Mouse (Mus musculus) urinary bladder, postnatal 14 days (tissue): Measurements from ENCODE around the gene Elp5.
A peak's percentile ranks its signal among the peaks of the same experiment; 100 is the strongest.

Source experiments
- DNase-seq: peaks from one replicate; pipeline ENCODE4 v3.0.0; 2021; ENCODE audit warnings: low spot score

The Elp5 gene

DNA sequence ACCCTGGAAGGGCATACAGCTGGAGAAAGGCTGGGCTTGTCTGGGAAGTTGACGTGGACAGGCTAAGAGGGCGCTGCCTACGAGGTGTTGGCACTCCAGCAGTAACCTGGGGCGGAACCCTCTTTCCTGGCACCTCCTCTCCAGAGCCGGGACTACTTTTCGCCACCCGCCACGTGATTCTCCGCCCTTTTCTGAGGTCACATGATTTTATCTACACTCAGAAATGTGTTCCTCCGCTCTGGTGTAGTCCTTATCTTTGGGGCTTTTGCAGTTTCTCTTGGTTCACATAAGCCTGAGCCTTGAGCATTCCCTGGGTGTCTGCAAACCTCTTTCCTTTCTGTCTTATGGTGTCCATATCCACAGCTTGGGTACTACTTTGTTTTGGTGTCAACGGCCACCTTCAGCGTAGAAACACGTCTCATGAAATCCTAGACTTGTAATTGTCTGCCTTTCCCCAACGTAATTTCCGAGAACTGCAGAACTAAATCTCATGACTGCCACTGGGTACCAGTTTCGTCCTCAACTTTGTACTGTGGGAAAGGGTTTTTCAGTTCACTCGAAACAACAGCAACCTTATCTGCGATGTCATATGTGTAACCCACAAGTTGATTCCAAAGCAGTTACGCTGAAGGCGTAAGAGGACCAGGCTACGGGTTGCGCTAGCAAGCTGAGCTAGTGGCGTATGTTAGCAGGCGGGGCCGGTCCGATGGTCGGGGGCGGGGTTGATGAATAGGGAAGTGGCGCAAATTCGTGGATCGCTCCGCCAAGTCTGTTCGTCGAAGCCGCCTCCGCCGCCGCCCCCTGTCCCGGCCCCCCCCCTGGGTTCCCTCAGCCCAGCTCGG, 8.8 kb upstream of the Elp5 start, which contains the start of gene Gabarap:
Gene Gabarap, plus strand, starts transcription at position 294 of the 842 bp plus-strand sequence.
- peak; percentile 98 for DNase-seq

DNA sequence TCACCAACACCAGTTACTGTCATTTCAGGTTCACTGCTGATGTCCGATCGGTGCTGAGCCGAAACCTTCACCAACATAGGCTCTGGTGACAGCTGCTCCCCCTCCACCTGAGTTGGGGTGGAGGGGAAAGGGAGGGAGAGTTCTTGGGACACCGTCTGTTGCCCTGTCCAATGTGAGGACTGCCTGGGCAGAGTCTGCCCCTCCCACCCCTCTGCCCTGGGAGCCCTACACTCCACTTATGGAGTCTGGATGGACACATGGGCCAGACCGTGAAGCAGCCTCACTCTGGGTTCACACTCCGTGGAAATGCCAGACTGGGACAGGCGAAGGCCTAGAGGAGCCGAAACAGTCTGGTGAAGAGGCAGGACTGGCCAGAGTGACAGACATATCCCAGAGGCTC, 7.6 kb upstream of the Elp5 start:
- no peak for DNase-seq

DNA sequence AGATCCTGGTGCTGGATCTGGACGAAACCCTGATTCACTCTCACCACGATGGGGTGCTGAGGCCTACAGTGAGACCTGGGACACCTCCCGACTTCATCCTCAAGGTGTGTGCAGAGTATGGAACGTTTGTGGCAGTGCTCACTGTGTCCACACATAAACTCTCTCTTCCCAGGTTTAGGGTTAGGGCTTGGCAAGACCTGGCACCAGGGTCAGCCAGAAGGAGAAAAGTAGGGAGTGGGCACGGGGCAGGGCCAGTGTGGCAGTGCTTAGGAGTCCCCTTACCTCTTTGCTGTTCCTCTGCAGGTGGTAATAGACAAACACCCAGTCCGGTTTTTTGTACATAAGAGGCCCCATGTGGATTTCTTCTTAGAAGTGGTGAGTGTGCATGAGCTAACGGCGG, 2.1 kb upstream of the Elp5 start:
- DNase-seq: no peak

DNA sequence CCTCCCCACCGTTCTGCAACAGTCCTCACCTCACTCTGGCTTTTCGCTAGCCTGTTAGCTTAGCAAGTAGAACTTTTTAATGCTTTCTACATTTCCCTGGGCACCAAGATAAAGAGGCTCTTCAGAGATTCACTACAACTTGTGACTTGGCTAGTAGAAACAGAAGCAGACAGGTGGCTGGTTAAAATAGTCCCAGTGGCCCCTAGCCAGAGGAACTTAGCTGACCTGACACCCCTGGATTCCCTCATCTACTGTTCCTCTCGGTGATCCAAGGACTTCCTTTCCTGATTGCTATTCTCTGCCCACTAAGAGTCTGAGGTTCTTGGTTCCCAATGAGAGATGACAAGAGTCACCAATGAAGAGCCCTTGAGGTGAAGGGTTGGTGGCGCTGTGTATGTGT, 1.1 kb upstream of the Elp5 start:
- DNase-seq: no peak

DNA sequence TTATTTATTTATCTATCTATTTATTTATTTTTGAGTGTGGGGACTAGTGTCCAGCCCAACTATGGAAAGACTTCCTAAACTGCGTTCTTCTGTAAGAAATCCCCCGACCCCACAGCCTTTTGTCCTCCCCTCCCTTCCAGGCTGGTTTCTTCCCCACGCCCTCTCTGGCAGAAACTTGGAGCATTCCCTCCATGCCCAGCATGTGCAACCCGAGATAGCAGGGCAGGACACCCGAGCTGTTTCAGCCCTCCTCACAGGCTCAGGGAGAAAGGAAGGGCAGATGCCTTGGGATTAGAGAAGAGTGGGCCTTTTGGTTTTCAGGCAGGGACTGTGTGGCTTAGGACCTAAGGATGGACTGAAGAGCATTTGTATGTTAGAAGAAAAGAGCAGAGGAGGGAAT, 560 bp upstream of the Elp5 start:
- DNase-seq: no peak

DNA sequence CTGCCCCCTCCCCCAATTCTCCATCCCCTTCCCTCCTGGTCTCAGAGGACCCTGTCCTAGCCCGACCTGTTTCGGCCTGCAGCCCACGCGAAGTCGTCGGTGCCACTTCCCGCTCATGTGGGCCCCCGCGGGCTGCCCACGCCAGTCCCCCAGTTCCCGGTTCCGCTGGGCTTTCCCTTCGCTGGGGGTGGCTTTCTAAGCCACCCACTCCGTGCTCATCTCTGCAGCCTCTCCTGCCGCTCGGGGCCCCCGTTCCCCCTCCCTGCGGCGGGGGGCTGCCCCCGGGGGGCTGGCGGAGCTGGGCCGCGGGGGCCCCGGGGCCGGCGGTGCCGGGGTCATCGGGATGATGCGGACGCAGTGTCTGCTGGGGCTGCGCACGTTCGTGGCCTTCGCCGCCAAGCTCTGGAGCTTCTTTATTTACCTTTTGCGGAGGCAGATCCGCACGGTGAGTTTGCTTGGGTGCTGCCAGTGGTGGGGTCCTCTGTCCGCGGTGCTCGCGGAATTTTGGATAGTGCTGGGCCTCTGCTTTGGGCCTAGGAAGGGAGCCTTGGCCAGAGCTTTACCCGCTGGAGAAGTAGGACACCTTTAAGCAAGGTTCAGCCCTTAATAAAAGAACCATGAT, 1.1 kb downstream of the Elp5 start, which contains the start of gene Ctdnep1:
Gene Ctdnep1, plus strand, starts transcription at position 16 of the 622 bp plus-strand sequence.
- no peak for DNase-seq

DNA sequence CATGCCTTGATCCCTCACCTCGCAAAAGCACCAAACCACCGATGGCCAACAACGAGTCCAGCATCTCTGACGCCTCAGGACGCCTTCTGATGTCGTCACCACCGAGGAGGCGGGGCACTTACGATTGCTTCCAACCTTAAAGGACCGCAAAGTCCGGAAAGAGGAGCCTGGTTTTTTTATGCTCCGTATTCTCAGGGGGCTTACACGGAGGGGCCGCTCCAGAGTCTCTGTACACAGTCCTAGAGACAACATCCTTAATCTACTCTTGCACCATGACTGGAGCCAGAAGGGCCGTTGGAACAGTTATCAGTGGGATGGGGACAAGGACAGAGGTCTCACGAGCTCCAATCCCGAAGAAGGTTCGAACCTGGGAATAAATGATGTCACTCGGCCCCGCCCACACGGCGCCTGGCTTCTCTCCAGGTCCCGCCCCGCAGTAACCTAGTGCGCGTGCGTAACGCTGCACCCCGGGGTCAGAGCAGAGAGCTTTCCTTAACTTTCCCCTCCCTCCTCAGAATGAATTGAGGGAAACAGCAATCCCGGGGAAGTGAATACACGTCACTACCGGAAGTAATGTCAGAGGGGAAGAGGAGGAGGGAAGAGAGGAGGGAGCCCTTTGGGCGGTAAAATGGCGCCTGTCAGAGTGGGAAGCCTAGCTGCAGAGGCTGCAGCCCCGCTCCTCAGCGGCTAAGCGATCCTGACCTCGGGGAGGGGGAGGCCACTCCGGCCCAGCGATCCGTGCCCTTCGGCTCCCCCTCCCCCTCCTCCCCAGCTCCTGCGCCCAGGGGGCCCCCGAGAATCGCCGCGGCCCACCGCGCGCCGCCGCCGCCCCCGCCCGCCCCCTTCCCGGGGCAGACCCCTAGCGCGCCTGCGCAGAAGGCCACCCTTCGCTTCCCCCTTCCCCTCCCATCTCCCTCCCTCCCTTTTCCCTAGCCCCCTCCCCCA, 1.8 kb downstream of the Elp5 start:
- peak; percentile 96 for DNase-seq

DNA sequence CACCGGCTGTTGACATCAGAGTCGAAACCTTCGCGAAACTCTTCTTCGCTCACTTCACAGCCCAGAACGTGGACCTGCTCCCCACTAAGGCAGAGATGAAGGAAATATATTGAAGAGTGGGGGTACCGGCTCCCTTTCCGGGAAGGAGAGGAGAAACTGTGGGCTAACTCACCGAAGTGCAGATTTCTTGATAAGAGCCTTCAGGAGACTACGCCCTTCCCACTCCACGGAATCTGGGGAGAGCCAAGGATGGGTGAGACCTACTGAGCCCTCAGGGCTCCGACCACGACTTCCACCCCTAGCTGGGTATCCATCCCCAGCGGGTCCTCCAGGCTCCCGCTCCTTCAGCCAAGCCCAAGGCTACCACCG, 2.5 kb downstream of the Elp5 start:
- no peak for DNase-seq

DNA sequence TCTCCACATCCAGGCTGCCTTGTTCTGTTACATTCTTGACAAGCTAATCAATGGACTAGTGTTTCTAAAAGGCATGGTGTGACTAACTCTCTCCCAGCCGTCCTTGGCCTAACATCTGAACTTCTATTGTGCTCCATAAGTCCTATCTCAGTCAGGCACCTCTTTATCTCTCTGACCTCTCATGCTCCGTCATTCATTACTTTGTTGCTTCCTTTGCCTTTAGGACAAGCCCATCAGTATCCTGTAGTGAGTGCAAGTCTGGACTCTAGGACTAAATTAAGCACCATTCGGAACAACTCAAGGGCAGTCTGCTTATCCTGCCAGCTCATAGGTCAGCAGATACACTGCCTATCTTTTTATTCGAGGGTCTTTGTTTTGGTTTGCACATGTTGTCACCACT, 6.0 kb downstream of the Elp5 start:
- no peak for DNase-seq

DNA sequence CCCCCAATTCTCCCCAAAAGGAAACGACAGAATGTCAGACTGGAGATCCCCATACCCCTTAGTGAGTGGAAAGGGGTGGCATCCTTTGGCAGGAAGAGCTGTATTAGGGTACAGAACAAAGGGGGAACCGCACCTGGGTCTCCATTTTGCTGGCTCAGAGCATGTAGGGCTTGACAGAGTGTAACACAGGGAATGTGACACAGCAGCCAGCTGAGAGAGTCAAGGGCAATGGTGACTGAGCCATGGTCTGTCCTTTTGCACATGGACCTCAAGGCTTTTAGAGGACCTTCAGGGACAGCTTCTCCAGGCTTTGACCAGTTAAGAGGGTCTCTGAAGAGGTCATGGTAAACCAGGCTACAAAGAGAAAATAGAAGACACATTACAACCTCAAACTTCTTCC, 7.4 kb downstream of the Elp5 start:
- no peak for DNase-seq

DNA sequence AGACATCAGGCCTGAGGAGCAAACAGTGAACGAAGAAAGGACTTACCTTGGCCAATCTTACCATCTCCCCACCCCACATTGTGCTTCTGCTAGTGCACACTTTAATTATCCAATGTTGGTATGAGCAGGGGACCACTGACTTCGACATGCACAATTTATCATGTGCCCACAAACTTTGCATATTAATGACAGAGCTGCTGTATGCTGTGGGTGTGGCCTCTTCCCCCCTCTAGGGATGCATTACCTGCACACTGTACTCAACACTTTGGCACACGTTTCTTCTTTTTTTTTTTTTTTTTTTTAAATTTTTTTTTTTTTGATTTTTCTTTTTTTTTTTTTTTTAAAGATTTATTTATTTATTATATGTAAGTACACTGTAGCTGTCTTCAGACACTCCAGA, 11.5 kb downstream of the Elp5 start:
- no peak for DNase-seq

DNA sequence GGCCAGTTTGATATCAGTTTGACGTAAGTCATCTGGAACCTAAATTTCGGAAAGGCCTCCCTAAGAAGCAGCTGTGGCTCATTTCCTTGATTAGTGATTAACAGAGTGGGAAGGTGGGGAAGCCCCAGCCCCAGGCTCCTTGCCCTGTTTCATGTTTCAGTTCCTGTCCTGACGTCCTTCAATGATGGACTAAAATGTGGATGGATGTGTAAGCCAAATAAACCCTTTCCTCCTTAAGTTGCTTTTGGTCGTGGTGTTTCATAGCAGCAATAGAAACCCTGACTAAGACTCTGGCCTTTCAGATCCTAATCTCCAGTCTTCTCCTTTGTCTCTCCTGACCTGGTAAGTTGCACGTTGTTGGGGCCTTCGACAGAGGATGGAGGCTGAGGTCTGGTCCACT, 12.1 kb downstream of the Elp5 start:
- DNase-seq: no peak

DNA sequence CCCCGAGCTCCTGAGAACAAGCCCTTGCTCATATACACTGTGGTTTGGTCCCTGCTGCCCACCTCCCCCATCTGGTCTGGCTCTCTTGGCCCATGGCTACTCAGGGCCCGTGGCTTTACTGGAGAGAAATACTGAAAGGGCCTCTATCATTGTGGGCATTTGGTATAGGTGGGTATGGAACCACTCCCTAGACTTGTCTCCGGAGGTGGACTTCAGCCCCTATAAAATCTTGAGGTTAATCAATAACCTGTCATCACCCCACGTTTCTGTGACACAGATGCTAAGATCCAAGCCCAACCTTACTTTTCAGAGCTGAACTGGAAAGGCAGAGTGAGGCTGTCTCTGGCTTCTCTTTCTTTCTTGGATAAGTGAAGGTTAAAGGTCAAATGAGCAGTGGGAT, 13.5 kb downstream of the Elp5 start:
- DNase-seq: no peak

DNA sequence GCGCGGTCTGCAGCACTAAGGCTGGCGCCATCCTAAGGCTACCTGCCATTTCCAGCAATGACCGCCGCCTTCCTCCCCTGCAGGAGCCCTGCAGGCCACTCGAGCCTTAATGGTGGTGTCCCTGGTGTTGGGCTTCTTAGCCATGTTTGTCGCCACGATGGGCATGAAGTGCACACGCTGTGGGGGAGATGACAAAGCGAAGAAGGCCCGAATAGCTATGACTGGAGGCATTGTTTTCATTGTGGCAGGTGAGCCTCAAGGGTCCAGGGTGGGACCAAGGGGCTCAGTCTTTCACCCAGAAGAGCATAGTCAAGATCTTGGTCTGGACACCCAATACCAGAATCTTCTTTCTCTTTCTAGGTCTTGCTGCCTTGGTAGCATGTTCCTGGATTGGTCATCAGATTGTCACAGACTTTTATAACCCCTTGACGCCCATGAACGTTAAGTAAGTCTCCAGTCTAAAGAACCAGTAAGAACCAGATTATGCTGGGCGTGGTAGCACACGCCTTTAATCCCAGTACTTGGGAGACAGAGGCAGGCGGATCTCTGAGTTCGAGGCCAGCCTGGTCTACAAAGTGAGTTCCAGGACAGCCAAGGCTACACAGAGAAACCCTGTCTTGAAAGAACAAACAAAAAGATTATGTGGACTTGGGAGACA, 15.3 kb downstream of the Elp5 start:
- no peak for DNase-seq

DNA sequence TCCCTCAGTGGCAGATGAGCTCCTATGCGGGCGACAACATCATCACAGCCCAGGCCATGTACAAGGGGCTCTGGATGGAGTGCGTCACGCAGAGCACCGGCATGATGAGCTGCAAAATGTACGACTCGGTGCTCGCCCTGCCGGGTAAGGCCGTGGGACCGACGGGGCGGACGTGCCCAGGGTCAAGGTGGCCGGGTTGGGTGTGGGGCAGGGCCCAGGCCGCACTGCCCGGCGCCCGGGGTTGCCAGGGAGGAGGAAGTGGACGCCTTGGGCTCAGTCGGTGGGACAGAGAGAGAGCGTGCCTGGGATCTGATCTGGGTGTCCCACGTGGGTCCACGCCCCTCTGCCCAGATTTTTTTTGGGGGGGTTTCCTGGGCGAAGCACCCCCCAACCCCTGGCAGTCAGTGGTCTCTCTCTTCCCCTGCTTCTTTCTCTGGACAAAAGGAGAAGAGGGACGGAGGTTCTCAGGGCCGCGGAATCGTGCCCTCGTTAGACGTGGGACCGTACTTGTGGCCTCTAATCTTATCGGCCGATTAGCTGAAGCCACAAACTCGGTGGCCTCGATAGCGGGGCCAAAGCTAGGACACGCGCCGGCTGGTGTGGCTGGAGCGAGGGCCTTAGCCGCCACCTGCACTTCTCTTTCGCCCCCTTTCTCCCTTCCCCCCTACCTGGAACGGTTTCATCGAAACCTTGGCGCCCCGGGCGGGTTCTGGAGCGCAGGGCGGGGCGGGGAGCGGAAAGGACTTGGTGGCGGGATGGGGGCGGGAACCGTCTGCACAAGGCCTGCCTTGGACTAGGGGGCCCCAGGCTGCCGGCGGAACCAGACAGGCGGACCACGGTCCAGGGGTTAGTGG, 16.1 kb downstream of the Elp5 start:
- peak; percentile 70 for DNase-seq

DNA sequence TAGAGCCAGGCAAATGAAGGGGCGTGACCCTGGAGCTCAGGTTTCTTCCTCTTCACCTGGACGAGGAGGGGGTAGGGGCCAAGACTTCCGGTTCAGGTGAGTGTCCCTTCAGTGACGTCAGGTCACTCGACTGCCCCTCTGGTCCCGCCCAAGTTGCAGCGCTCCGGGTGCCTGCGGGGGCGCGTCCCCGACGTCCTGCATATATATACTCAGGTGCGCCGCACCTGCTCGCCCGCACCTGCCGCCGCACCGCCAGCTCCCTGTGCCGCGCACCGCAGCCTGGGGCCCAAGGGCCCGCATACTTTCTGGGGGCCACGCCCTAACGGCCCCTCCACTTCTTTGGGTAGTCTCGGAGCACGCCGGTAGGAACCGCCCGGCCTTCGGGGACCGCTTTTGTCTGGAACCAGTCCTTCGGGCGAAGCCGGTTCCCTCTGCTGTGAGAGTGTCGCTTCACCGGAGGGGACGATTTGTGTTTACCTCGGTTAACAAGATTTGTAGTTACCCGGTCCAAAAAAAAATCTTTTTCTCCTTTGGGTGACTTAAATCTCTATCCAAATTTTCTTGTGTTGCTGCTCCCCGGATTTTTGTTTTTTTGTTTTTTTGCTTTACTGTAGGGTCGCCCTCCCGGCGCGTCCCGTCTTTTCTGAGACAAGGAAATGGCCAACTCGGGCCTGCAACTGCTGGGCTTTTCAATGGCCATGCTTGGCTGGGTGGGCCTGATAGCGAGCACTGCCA, 16.9 kb downstream of the Elp5 start:
- peak; percentile 86 for DNase-seq

DNA sequence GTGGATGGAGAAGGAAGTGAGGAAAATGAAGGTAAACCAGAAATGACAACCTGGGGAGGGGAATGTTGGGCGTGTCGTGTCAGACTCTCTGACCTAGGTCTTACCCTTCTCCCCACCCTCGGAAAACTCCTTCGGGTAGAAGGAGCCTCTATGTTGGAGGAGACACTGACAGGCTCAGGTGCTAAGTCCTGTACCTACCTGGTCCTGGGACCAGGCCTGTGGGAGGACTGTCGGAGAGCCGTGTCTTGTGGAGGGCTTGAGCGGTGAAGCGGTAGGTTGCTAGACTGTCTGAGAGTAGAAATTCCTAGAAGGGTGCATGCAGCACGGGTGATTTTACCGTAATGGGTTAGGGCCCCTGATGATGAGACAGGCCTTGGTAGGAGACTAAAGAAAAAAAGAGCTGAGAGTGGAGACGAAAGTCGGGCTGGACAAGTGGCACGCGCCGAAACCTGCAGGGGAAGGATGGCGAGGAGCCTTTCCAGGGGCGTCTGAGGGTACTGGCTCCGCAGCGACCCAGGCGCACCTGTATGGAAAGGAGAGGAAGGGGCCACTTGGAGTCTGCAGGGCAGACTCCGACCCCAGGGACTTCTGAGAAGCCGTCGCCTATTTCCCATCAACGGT, 17.6 kb downstream of the Elp5 start, which contains the start of gene Cldn7:
Gene Cldn7, plus strand, starts transcription at position 130 of the 621 bp plus-strand sequence.
- no peak for DNase-seq

DNA sequence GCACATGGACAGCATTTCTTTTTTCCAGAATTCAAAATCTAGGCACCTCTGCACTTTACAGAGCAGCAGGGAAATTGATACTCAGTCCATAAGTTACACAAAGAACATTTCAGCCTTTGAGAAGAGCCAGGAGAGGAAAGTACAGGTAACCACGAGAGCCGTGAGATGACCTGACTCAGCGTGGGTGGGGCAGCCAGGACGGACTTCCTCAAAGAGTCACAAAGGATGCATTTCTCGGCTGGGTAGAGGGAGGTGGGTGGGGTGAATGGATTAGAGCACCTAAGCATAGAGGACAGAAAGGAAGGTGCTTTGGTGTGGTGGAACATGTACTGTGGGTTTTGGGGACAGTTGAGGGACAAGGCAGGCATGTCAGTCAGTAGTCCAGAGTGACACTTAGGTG, 20.5 kb downstream of the Elp5 start:
- peak; percentile 67 for DNase-seq

DNA sequence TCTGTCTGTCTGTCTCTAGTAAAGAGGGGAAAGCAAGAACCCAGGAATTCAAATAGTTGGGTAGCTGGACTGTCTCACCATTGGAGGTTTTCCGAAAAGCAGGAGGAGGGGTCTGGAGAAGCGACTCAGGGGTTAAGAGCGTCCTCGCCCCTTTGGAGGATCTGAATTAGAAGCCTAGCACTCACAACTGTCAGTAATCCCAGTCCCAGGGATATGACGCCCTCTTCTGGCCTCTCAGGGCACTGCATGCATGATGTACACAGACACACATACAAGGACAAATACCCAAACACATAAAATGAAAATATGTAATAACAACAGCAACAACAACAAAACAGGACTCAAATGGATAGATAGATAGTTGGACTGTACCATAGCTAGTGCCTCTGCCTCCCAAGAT, 21.7 kb downstream of the Elp5 start:
- DNase-seq: no peak

DNA sequence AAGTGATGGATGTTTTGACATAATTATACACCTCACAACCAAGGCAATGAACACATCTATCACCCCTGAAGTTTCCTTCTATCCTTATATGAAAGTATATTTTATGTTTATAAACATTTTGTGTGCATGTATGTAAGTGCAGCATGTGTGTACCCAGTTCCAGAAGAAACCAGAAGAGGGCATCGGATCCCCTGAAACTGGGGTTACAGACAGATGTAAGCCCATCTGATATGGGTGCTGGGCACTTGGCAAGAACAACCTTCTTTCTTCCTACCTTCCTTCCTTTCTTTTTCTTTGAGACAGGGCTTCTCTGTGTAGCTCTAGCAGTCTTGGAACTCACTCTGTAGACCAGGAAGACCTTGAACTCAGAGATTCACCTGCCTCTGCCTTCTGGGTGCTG, 26.1 kb downstream of the Elp5 start:
- no peak for DNase-seq
